In genomic region chr14:11157741-11158140, GRCm38 (mm10) we compare ENCODE assay signal across 20 mouse cellular contexts. TPM values are rescaled to one million over a fixed set of nuclear protein-coding genes. Genes with fewer than 3 reads are reported as not detected.
DNase-seq lines count a peak whose midpoint lies in the region; ATAC-seq lines count a peak whose summit lies in the region.
"Had no signal": no experiment of that assay in that cellular context is flagged by ENCODE, and none has a peak within 500 bp of the region (broad histone marks: within the 10 kb centered on the region; RNA-seq: fewer than 3 reads in every experiment).

No protein-coding gene starts in this region.

- DNase-seq in kidney, adult 18-20 months: peak; percentile 50
- DNase-seq in kidney, postnatal 10 days: no peak
- DNase-seq in kidney, adult 9 months: peak; percentile 58
- peak; percentile 17 for DNase-seq in kidney, postnatal 14 days
- no peak for DNase-seq in left cerebral cortex, adult 11 months (ENCODE audit: low spot score)
- DNase-seq in embryo, embryonic 10.5 days (ENCODE audit: low spot score): no peak
- DNase-seq: adrenal gland, postnatal 10 days; adrenal gland, postnatal 36 days; B cell, adult 2 months; cerebellum, adult 18-20 months; cerebellum, adult 9-10 months; cerebellum, postnatal 14 days; forebrain, postnatal 0 days; gastrocnemius, adult 2 months; gastrocnemius, postnatal 14 days; heart, adult 11 months had no signal

- ATAC-seq in inflammation-experienced regulatory T-cells, adult 6 months: no peak
- ATAC-seq: forebrain, embryonic 14.5 days; forebrain, postnatal 0 days; Patski had no signal

RNA-seq across cellular contexts. Expression of gene Fhit, which starts 4.1 kb away (rescaled TPM):
- 1 to 10 TPM; 2.0 to 7.7 (median 6.6) TPM for polyA plus RNA-seq in inflammation-experienced regulatory T-cells, adult 6 months (2017; shearing (Covaris generic))
- polyA plus RNA-seq: G1E had no signal

Comparison
In these comparisons a context has a peak if more than half of its experiments do, and no peak if none do; other contexts are left out.
1. DNase-seq: peak in kidney, adult 18-20 months (single experiment), kidney, adult 9 months (single experiment) and kidney, postnatal 14 days (single experiment); none in kidney, postnatal 10 days (single experiment), left cerebral cortex, adult 11 months (single experiment) and embryo, embryonic 10.5 days (single experiment).